Mouse (Mus musculus) right cerebral cortex, postnatal 10 days (tissue): Measurements from ENCODE around the gene Gm13290.
"Not testable (repeated sequence)": the region's sequence is repeated elsewhere in the genome, so short reads cannot be mapped to it uniquely, and the experiment has no call there.

Experiments
- DNase-seq, 2 experiments: peaks; one replicate each; pipeline ENCODE4 v3.0.0; 2021; ENCODE audit warnings: low spot score in 2 of 2

Gm13290 gene

DNA sequence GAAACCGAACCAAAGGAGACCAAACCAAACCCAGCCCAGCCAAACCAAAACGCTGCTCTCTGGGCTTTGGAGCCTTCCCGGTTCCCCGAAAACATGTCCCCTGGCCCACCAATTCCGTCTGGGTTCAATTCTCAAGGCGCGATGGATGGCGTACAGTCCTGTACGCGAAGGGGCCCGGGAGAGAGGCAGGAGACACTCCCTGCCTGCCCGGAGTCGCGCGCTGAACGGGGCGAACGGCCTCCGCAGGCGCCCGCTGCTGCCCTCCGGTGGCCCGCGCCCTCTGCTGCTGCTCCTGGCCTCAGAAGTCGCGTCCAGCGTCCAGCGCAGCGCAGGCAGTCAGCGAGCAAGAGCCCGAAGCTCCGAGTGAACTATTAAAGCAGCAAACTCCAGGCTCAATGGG is at the start of gene Gm13290:
TSS of gene Gm13290 (plus strand) at position 301 of the 400 bp plus-strand sequence.
- not testable (repeated sequence) for DNase-seq

DNA sequence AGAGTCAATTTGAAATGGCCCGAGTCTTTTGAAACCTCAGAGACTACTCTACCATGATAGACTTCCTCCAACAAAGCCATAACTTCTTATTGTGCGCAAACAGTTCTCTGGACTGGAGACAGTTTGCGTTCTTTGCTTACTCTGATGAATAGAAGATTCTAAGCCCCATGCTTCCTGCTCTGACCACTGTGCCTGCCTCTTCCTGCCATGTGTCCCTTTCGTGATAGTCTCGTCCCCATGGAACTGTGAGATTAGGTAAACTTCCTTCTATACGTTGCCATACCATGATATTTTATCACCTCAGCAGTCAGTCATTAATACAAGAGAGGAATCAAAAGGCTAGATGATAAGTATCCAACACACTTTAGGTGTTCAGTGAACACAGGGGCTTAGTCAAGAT is 46.9 kb upstream of the Gm13290 start:
- no peak for DNase-seq

DNA sequence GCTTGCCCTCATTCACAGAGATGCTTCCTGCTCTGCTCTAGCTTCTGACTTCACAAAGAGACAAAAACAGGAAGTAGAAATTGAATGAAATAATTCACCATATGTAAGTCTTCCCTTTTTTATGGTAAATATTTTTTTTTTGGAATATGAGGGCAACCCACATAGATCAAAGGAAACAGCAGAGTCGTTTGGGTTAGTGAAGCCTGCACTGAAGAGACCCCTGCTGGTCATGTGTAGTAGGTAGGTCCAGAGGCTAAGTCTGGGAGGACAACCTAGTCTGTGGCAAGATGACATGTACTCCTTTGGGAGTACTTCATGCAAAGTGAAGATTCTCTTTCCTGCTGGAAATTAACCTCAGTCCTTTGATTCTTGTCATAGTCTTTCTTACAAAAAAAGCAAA is 46.3 kb upstream of the Gm13290 start:
- peak in 1 of 2 experiments; percentile 32 for DNase-seq

DNA sequence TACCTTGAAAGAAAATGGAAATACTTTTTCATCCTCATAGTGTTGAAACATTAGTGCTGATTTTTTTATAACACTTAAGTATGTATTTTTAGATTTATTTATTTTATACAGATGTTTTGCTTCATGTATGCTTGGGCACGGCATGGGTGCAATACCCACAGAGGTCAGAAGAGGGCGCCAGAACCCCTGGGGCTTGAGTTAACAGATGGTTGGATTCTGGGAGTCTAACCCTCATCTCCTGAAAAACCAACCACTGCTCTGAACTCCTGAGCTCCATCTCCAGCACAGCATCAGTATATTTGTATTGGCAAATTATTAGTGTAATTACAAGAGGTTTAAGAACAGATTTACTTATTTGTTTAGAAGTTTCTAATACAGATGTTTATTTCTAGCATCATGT is 35.2 kb upstream of the Gm13290 start:
- peak in 1 of 2 experiments; percentile 37 for DNase-seq

DNA sequence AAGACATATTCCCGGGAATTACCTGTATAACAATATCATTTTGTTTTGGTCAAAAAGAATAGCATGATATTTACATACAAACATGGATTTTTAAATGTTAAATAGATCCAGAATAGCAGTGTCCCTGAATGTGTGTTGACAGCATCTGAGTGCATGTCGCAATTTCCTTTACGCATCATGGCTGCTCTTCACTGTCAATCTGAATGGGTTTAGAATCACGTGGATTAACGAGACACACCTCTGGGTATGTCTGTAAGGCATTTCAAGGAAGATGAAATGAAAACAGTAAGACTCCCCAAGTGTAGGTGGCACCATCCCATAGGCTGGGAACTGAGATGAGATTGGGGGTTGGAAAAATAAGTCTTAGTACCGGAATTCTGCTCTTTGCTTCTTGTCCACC is 34.6 kb upstream of the Gm13290 start:
- no peak for DNase-seq

DNA sequence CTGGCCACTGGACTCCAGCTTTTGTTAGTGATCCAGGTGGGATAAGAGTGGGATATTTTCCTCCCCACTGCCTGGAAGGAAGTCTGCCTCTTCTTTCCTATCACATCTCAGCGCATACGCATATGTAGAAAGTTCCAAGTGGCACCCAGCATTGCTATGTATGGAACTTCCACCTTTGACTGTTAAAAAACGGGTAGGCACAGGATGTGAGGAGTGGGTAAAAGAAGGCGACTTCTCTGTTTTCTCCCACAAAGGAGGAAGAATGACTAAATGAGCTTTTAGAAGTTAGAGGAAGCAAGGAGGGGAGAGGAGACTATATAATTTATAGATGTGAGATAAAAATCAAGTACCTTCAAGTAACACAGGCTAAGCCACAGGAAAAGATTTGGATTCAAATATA is 32.2 kb upstream of the Gm13290 start:
- DNase-seq, result no peak

DNA sequence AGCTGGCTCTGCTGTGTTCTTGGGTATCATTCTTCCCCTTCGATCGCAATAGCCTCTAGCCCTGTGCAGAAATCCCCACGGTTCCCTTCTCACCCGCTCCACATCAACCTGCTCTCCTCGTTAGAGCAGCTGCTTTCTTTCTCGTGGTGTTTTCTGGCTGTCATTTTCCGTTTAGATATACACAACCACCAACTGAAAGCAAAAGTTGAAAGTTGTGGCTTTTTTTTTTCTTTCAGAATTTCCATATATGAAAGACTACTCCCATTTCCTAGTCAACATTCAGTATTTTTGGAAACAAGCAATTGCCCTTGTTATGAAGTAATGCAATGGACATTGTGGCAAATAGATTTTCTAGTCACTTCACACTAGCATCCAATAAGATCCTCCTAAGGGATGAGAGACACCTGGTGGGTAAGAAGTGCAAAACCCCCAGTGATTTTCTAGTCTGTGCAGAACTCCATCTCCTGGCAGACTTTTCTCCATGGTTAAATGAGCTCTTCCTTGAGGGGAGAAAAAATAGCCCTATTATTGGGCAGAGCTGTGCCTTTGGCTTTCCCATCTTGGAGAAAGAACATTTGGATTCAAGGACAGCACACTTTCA is 30.8 kb upstream of the Gm13290 start:
- no peak for DNase-seq

DNA sequence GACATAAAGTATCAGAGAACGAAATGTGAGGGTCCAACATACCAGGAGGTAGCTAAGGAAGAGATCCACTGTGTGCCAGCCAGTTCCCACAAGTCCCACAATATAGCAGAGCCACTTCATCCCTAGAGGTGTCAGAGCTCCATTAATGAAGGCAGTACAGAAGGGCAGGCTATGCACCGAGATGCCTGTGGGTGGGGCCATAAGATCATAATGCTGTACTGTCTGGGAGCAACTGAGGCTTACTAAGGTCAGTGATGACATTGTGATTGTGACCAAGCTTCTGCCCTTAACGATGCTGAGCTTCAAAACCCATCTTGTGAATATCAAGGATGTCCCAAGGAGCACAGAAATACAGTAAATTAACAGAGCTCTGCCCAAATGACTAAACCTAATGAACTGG is 29.4 kb upstream of the Gm13290 start:
- no peak for DNase-seq

DNA sequence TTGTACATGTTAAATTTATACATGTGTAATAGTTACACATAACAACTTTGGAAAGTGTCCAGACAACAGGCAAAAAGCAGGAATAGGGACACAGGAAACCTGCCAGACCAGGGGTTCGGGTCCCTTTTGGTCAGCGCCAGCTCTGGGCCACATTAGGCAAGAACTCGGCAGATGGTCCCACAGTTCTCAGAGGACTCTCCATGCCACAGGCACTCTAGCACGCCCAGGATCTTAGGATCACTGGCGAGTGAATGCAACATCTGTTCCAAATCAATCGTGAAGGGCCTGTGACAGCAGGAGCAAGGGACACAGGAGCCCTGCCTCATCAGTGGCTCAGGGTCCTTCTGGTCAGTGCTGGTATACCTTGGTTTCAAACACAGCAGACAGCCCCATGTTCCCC is 23.7 kb upstream of the Gm13290 start:
- no peak for DNase-seq

DNA sequence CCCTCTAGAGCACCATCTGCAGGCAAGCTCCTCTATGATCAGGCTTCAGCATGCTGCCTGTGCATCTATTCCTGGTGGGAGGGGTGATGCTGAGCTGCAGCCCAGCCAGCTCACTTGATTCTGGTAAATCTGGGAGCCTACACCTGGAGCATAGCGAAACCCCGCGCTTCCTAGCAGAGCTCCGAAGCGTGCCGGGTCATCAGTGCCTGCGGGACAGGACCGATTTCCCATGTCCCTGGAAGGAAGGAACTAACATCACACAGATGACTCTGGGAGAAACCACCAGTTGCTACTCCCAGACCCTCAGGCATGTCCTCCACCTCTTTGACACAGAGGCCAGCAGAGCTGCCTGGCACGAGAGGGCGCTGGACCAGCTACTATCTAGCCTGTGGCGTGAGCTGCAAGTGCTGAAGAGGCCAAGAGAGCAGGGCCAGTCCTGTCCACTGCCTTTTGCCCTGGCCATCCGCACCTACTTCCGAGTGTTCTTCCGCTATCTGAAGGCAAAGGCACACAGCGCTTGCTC is 18.8 kb upstream of the Gm13290 start, which contains the start of gene Gm13271:
TSS of gene Gm13271 (plus strand) at position 51 of the 523 bp plus-strand sequence.
- peak; percentile 76 to 86 for DNase-seq

DNA sequence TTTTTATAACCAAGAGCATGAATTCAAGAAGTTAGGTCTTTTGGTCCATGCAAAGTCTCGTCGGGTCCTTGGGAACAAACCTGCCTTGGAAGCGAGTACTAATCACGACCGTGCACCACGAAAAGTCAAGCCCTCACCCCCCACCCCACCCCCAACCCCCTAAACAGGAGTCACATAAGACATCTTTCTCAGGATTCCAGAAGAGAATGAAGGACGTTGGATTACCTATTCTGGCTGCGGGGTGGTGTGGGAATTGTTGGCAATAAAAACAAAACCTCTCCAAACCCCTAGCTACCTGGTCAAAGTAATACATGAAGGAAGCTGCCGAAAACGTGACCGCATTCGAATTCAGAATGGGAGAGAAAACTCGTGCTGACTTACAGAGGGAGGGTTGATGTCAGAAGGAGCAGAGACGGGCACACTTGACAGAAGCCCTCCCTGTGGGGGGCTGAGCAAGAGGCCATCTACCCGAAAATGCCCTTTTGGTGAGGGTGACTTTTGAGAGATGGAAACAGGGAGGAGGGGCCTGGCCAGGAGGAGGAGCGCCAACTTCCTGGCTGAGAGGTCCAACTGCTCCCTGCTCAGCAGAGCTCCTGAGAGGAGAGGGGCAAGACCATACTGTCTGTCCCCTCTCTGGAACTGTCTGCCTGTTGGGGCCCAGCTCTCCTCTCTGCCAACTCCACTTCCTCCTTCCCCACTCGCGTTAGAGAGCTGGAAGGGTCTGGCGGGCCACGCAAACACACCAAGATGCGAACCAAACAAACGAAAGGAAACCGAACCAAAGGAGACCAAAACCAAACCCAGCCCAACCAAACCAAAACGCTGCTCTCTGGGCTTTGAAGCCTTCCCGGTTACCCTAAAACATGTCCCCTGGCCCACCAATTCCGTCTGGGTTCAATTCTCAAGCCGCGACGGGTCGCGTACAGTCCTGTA is 16.8 kb upstream of the Gm13290 start:
- peak in 1 of 2 experiments; percentile 28 for DNase-seq

DNA sequence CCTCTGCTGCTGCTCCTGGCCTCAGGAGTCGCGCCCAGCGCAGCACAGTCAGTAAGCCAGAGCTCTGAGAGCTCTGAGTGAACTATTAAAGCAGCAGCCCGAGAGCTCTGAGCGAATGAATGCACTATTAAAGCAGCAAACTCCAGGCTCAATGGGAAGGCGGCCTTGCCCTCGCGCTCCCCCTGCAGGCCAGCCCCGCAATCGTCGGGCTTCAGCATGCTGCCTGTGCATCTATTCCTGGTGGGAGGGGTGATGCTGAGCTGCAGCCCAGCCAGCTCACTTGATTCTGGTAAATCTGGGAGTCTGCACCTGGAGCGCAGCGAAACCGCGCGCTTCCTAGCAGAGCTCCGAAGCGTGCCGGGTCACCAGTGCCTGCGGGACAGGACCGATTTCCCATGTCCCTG is 16.0 kb upstream of the Gm13290 start:
- DNase-seq, result peak; percentile 90 to 93

DNA sequence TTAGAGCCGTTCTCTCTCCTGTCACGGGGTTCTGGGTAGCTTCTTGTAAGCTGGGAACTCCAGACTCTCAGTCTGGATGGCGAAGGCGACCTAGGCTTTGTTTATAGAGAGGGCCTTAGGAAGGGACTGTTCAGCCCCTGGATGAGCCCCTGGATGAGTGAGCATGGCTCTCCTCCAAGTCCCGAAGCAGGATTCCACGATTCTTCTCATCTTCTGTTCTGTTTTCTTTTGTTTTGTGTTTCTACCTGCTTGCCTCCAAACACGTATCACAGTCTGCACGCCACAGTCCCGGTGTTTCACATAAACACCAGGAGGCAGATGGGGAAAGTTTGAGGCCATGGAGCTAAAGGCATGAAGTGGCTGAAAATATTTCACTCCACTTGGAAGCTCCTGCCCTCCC is 14.9 kb upstream of the Gm13290 start:
- not testable (repeated sequence) for DNase-seq

DNA sequence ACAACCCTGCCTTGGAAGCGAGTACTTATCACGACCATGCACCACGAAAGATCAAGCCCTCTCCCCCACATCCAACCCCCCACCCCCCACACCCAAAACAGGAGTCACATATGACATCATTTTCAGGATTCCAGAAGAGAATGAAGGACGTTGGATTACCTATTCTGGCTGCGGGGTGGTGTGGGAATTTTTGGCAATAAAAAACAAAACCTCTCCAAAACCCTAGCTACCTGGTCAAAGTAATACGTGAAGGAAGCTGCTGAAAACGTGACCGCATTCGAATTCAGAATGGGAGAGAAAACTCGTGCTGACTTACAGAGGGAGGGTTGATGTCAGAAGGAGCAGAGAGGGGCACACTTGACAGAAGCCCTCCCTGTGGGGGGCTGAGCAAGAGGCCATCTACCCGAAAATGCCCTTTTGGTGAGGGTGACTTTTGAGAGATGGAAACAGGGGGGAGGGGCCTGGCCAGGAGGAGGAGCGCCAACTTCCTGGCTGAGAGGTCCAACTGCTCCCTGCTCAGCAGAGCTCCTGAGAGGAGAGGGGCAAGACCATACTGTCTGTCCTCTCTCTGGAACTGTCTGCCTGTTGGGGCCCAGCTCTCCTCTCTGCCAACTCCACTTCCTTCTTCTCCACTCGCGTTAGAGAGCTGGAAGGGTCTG is 13.9 kb upstream of the Gm13290 start, which contains the start of gene Gm13283:
TSS of gene Gm13283 (plus strand) at position 510 of the 659 bp plus-strand sequence.
- DNase-seq, result peak; percentile 40 to 59

DNA sequence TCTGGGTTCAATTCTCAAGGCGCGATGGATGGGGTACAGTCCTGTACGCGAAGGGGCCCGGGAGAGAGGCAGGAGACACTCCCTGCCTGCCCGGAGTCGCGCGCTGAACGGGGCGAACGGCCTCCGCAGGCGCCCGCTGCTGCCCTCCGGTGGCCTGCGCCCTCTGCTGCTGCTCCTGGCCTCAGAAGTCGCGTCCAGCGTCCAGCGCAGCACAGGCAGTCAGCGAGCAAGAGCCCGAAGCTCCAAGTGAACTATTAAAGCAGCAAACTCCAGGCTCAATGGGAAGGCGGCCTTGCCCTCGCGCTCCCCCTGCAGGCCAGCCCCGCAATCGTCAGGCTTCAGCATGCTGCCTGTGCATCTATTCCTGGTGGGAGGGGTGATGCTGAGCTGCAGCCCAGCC is 13.2 kb upstream of the Gm13290 start:
- peak; percentile 68 to 69 for DNase-seq

DNA sequence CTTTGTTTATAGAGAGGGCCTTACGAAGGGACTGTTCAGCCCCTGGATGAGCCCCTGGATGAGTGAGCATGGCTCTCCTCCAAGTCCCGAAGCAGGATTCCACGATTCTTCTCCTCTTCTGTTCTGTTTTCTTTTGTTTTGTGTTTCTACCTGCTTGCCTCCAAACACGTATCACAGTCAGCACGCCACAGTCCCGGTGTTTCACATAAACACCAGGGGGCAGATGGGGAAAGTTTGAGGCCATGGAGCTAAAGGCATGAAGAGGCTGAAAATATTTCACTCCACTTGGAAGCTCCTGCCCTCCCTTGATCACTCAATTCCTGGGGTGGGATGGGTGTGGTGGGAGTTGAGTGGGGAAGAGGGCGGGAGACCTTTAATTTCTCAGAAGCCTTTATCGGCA is 11.9 kb upstream of the Gm13290 start:
- DNase-seq, result peak; percentile 81 to 87

DNA sequence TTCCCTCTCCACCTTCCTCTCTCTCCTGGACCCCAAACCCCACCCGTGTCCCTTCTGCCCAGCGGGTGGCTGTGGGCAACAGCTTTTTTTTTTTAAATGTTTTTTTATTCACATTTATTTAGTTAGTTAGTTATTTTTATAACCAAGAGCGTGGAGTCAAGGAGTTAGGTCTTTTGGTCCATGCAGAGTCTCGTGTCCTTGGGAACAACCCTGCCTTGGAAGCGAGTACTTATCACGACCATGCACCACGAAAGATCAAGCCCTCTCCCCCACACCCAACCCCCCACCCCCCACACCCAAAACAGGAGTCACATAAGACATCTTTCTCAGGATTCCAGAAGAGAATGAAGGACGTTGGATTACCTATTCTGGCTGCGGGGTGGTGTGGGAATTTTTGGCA is 11.3 kb upstream of the Gm13290 start:
- peak; percentile 22 to 46 for DNase-seq

DNA sequence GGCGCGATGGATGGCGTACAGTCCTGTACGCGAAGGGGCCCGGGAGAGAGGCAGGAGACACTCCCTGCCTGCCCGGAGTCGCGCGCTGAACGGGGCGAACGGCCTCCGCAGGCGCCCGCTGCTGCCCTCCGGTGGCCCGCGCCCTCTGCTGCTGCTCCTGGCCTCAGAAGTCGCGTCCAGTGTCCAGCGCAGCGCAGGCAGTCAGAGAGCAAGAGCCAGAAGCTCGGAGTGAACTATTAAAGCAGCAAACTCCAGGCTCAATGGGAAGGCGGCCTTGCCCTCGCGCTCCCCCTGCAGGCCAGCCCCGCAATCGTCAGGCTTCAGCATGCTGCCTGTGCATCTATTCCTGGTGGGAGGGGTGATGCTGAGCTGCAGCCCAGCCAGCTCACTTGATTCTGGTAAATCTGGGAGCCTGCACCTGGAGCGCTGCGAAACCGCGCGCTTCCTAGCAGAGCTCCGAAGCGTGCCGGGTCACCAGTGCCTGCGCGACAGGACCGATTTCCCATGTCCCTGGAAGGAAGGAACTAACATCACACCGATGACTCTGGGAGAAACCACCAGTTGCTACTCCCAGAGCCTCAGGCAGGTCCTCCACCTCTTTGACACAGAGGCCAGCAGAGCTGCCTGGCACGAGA is 10.1 kb upstream of the Gm13290 start:
- peak; percentile 41 to 43 for DNase-seq

DNA sequence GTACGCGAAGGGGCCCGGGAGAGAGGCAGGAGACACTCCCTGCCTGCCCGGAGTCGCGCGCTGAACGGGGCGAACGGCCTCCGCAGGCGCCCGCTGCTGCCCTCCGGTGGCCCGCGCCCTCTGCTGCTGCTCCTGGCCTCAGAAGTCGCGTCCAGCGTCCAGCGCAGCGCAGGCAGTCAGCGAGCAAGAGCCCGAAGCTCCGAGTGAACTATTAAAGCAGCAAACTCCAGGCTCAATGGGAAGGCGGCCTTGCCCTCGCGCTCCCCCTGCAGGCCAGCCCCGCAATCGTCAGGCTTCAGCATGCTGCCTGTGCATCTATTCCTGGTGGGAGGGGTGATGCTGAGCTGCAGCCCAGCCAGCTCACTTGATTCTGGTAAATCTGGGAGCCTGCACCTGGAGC is 3.0 kb downstream of the Gm13290 start, which contains the start of gene Gm13289:
TSS of gene Gm13289 (plus strand) at position 301 of the 400 bp plus-strand sequence.
- not testable (repeated sequence) for DNase-seq

DNA sequence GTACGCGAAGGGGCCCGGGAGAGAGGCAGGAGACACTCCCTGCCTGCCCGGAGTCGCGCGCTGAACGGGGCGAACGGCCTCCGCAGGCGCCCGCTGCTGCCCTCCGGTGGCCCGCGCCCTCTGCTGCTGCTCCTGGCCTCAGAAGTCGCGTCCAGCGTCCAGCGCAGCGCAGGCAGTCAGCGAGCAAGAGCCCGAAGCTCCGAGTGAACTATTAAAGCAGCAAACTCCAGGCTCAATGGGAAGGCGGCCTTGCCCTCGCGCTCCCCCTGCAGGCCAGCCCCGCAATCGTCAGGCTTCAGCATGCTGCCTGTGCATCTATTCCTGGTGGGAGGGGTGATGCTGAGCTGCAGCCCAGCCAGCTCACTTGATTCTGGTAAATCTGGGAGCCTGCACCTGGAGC is 5.9 kb downstream of the Gm13290 start, which contains the start of gene Gm13272:
TSS of gene Gm13272 (plus strand) at position 301 of the 400 bp plus-strand sequence.
- DNase-seq, result not testable (repeated sequence)

DNA sequence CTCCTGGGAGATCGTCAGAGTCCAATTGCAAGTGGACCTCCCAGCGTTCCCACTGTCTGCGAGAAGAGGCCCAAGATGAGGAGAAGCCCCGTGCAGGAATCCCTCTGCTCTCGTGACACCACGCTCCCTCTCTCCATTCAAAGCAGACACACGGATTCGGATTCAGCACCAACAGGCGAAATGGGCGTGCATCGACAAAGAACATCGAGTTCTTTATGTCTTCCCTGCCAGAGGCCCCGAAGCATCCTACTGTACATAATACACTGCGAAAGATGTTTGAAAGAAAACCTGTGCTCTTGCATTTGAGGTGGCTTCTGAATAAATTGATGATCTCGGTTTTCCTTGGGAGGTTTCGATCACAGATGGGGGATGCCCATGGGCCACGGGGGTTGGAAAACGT is 6.7 kb downstream of the Gm13290 start:
- DNase-seq, result peak in 1 of 2 experiments; percentile 29
